Mouse (Mus musculus) spleen, postnatal 0 days (tissue): ENCODE results near the gene Defb6. TPM values are rescaled to one million over a fixed set of nuclear protein-coding genes. Genes with fewer than 3 reads are reported as not detected.

Source experiments
- polyA plus RNA-seq: library from polyadenylated mRNA; unstranded; fragments of >200 nt; fragmentation: Nextera tagmentation; extraction: Ambion mirVana; gene quantifications from 2 replicates; pipeline ENCODE4 v1.2.1, GENCODE M21; 2015

The Defb6 gene
- not detected in 2 replicates for polyA plus RNA-seq

GRCm38 (mm10) chr8:19225161-19225560 is at the start of gene Defb6:
Defb6 (plus strand) TSS chr8:19225478.

GRCm38 (mm10) chr8:19239616-19240015 is 14.3 kb downstream of the Defb6 start, which contains the start of gene Defb46:
Defb46 (plus strand) TSS chr8:19239916.

GRCm38 (mm10) chr8:19247280-19247679 is 22.0 kb downstream of the Defb6 start, which contains the start of gene Defb5:
Defb5 (plus strand) TSS chr8:19247580.

Other genes starting within 250 kb of the Defb6 start
- not detected in 2 replicates for gene Defb40, start 247.2 kb upstream of the Defb6 start, polyA plus RNA-seq
- gene Defb37, start 234.4 kb upstream of the Defb6 start, polyA plus RNA-seq: not detected in 2 replicates
- gene Defb38, start 198.9 kb upstream of the Defb6 start, polyA plus RNA-seq: not detected in 2 replicates
- gene Defb39, start 160.7 kb upstream of the Defb6 start, polyA plus RNA-seq: not detected in 2 replicates
- not detected in 2 replicates for gene Defb12, start 110.6 kb upstream of the Defb6 start, polyA plus RNA-seq
- gene Defb34, start 101.7 kb upstream of the Defb6 start, polyA plus RNA-seq: not detected in 2 replicates
- not detected in 2 replicates for gene Gm45826, start 84.7 kb upstream of the Defb6 start, polyA plus RNA-seq
- not detected in 2 replicates for gene Defb14, start 31.1 kb upstream of the Defb6 start, polyA plus RNA-seq
- gene Defb4, start 26.8 kb upstream of the Defb6 start, polyA plus RNA-seq: not detected in 2 replicates
- gene Defb46, start 14.4 kb downstream of the Defb6 start, polyA plus RNA-seq: not detected in 2 replicates
- not detected in 2 replicates for gene Defb5, start 22.1 kb downstream of the Defb6 start, polyA plus RNA-seq
- not detected in 2 replicates for gene Defb3, start 67.9 kb downstream of the Defb6 start, polyA plus RNA-seq
- gene Defb8, start 222.1 kb downstream of the Defb6 start, polyA plus RNA-seq: not detected in 2 replicates